ENCODE assay signal across 8 mouse cellular contexts in the genomic region with DNA sequence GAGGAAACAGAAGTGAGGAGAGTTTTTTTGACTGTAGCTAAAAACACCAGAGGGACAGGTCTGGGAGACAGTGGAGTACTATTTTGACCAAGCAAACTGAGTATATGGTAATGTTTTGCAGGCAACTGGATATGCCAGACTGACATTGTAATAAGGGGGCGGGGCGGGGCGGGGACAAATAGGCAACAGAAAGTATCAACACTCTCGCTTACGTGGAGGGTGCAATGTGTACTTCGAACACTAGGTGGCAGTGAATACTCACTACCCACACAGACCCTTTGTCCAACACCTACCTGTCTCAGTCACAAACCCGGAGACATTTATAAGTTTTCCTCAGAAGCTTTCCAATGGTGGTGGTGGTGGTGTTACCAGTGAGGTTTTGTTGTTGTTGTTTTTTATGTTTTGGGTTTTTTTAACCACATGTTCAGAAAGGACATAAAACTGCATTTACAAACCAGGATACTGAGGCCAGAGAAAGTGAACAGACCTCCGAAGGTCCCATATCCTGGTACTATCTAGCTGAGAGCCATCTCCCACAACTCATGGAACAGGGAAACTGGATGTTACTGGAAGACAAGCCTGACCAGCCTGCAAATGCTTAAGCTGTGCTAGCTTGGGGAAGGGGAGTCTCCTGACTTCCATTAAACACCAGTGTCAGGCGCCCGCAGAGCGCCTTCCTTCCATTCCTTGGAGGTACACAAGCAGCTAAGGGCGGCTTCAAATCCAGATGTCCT.
A peak's percentile ranks its signal among the peaks of the same experiment; 100 is the strongest.
DNase-seq lines count a peak whose midpoint lies in the region; ATAC-seq and TF ChIP-seq lines count a peak whose summit lies in the region.

No protein-coding gene starts in this region.

- TF ChIP-seq POLR2A in lung, adult 2 months (IDR thresholded peaks at IDR 0.05; ENCODE audit: borderline replicate concordance, extremely low read depth, low read depth, low read length): no peak

- WGBS in forebrain, embryonic 14.5 days: 34% methylated on average over 12 of the region's 12 CpGs
- WGBS in lung, adult 2 months: 33% methylated on average over 12 of the region's 12 CpGs

- H3K4me1 ChIP-seq in forebrain, embryonic 14.5 days (ENCODE audit: control insufficient read depth, insufficient read depth, low read length): no peaks in the 10 kb centered on the region
- H3K4me1 ChIP-seq in lung, adult 2 months (ENCODE audit: control insufficient read depth, insufficient read depth, low read length): no peaks in the 10 kb centered on the region

- H3K4me3 ChIP-seq in forebrain, embryonic 14.5 days (ENCODE audit: low read depth, low read length): no peak overlapping the region
- H3K4me3 ChIP-seq in layer of hippocampus, adult 2 months: no peak overlapping the region
- H3K4me3 ChIP-seq in lung, adult 2 months (replicated peaks; ENCODE audit: extremely low read depth, low read depth, low read length): no peak overlapping the region

- ATAC-seq in forebrain, embryonic 14.5 days: peak; percentile 82

- TF ChIP-seq CTCF in layer of hippocampus, adult 2 months (conservative IDR thresholded peaks at IDR 0.05): peak; percentile 90
- peak; percentile 52; the same call in 1 of the 2 replicates for TF ChIP-seq CTCF in lung, adult 2 months (IDR thresholded peaks at IDR 0.05; ENCODE audit: insufficient read depth, low read length)

- DNase-seq in ES-CJ7 (ENCODE audit: low read depth, low spot score): peak; percentile 93
- DNase-seq in c-Kit-positive CD71-negative TER-119-negative erythroid progenitor cells, embryonic 14.5 days (ENCODE audit: low read depth): peak; percentile 74
- peak; percentile 88 for DNase-seq in forebrain, embryonic 14.5 days (ENCODE audit: low spot score)
- peak; percentile 79 for DNase-seq in heart, postnatal 4 days
- DNase-seq in layer of hippocampus, adult 2 months (ENCODE audit: low spot score in 2 of 2): peak; percentile 73 to 74
- DNase-seq in lung, adult 2 months: peak; percentile 58
- peak; percentile 57 for DNase-seq in ovary, postnatal 14 days (ENCODE audit: low spot score)
- peak; percentile 69 for DNase-seq in thymus, postnatal 14 days

- H3K36me3 ChIP-seq in forebrain, embryonic 14.5 days (ENCODE audit: control insufficient read depth, insufficient read depth, low read length): no peaks in the 10 kb centered on the region

- H3K27ac ChIP-seq in forebrain, embryonic 14.5 days (ENCODE audit: low read depth, low read length): no peak overlapping the region
- H3K27ac ChIP-seq in layer of hippocampus, adult 2 months: no peak overlapping the region

- H3K9ac ChIP-seq in forebrain, embryonic 14.5 days (ENCODE audit: low read length): no peak overlapping the region

- H3K9me3 ChIP-seq in forebrain, embryonic 14.5 days (replicated peaks; ENCODE audit: control insufficient read depth, low read length): no peaks in the 10 kb centered on the region

- no peaks in the 10 kb centered on the region; the same call in 1 of the 2 replicates for H3K27me3 ChIP-seq in forebrain, embryonic 14.5 days (replicated peaks; ENCODE audit: control insufficient read depth, insufficient read depth, low read length)

- H3K4me2 ChIP-seq in forebrain, embryonic 14.5 days (ENCODE audit: low read length): no peak overlapping the region
